Mouse (Mus musculus) forebrain, embryonic 13.5 days (tissue): Measurements from ENCODE around the gene Zfp784. TPM values are rescaled to one million over a fixed set of nuclear protein-coding genes. Genes with fewer than 3 reads are reported as not detected.

Experiments used
- ATAC-seq: fragments of 200-750 bp; cut with Nextera tagmentation; 2 replicates; pipeline ENCODE4 v1.8.0; 2017
- H3K27ac ChIP-seq: fragments of 300-500 bp; sonication (generic); 2 replicates; pipeline ENCODE4 v1.5.1; 2015; ENCODE audit warnings: inconsistent platforms, mild to moderate bottlenecking, moderate library complexity
- H3K27me3 ChIP-seq: fragments of 300-500 bp; sonication (generic); 2 replicates; pipeline ENCODE4 v1.6.1; 2015; ENCODE audit warnings: mild to moderate bottlenecking, inconsistent platforms
- H3K36me3 ChIP-seq: fragments of 300-500 bp; sonication (generic); 2 replicates; pipeline ENCODE4 v1.6.1; 2015; ENCODE audit warnings: mild to moderate bottlenecking, inconsistent platforms; ENCODE audit not compliant: poor library complexity, severe bottlenecking
- H3K4me1 ChIP-seq: fragments of 300-500 bp; sonication (generic); 2 replicates; pipeline ENCODE4 v1.6.1; 2015; ENCODE audit warnings: inconsistent platforms
- H3K4me2 ChIP-seq: fragments of 300-500 bp; sonication (generic); 2 replicates; pipeline ENCODE4 v1.6.1; 2015; ENCODE audit warnings: inconsistent platforms, mild to moderate bottlenecking, moderate library complexity
- H3K4me3 ChIP-seq: fragments of 300-500 bp; sonication (generic); 2 replicates; pipeline ENCODE4 v1.5.1; 2015; ENCODE audit warnings: mild to moderate bottlenecking, inconsistent platforms
- H3K9ac ChIP-seq: fragments of 300-500 bp; sonication (generic); 2 replicates; pipeline ENCODE4 v1.6.1; 2015; ENCODE audit warnings: mild to moderate bottlenecking, inconsistent platforms
- H3K9me3 ChIP-seq: fragments of 300-500 bp; sonication (generic); replicated peaks from 2 replicates; pipeline ENCODE4 v1.6.1; 2016; ENCODE audit warnings: inconsistent platforms
- WGBS: fragments of 180-500 bp; shearing (Covaris S2); methylation state at CpG from one replicate; pipeline ENCODE4 v1.1.7; 2015; 5-methylcytosine and 5-hydroxymethylcytosine counted together
- polyA plus RNA-seq: library from polyadenylated mRNA; unstranded; fragments of >200 nt; fragmentation: Nextera tagmentation; extraction: Ambion mirVana; gene quantifications from 2 replicates; pipeline ENCODE4 v1.2.1, GENCODE M21; 2015

The Zfp784 gene
- polyA plus RNA-seq, 1 experiment from 2014 or later, result 5.6 TPM

DNA sequence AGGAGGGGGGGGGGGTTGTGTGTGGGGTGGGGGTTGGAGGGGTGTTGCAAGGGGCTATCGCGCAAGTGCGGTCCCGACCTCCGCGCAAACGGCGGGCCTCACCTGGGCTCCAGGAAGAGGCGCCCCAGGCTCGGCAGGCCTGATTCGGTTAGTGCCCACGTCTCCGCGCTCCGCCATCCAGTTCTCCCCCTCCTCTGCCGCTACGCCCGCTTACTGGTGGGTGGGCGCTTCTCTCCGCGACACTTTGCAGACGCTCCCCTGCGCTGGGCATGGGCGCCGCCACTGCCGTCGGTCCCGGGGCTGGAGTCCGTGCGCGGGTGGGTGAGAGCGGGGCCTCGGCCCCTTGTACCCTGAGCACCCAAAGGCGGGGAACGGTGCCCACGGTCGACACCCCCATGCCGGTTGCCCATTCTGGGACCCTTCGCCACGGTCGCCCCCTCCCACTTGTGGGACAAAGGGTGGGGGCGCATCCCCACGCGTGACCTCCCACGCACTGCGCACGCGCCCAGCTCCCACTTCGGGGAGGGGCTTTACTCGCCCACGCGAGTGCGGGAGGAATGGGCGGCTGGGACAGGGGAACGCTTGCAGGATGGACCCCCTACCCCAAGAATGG is 18.5 kb upstream of the Zfp784 start:
- ATAC-seq, result no peak
- Histone ChIP-seq H3K27ac (no peak overlapping the region), H3K36me3 (no peaks in the 10 kb centered on the region), H3K4me2 (peak overlapping the region; percentile 71), H3K9ac (peak overlapping the region; percentile 74), H3K9me3 (no peaks in the 10 kb centered on the region), H3K27me3 (peaks cover 72% of the 10 kb centered on the region), H3K4me3 (peak overlapping the region; percentile 51), H3K4me1 (peaks cover 62% of the 10 kb centered on the region)
- WGBS, result 1% methylated on average over 55 of the region's 55 CpGs

DNA sequence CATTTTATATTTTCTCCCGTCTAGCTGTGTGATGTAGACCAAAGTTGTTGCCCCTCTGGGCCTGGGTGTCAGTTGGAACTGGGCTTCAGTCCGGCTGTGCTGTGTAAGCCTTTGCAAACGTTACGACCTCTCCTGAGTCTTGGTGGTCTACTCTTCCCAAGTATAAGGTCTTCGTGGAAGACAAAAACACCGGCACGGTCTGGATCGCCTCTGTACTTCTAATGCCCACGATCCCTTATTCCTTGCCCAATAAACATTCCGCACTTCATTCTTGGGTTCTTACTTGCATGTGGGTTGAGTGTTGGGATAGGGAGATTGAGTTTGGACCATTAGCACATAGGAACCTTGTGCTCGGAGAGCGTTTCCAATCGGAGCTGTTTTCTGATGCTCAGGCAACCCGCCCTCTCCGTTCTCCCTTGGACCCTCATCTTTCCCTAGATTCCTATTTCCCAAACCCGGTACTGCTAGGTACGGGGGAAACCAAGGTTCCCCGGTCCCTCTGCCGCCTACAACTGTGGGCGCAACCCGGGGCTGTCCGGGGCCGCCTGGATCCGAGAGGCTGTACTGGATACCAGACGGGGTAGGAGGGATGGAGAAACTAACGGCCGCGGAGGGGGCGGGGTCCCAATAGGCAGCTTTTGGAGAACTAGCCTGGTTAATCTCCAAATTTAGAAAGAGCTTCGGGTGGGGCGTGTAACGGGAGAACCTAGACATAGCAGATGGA is 15.4 kb upstream of the Zfp784 start:
- ATAC-seq, result no peak
- no peak overlapping the region for H3K27ac ChIP-seq
- H3K36me3 ChIP-seq, result no peaks in the 10 kb centered on the region
- peaks cover 67% of the 10 kb centered on the region for H3K27me3 ChIP-seq
- H3K9ac ChIP-seq, result peak overlapping the region; percentile 85
- peak overlapping the region; percentile 90 for H3K4me2 ChIP-seq
- H3K4me1 ChIP-seq, result peaks cover 54% of the 10 kb centered on the region
- no peaks in the 10 kb centered on the region for H3K9me3 ChIP-seq
- 7% methylated on average over 32 of the region's 32 CpGs for WGBS
- peak overlapping the region; percentile 82 for H3K4me3 ChIP-seq

DNA sequence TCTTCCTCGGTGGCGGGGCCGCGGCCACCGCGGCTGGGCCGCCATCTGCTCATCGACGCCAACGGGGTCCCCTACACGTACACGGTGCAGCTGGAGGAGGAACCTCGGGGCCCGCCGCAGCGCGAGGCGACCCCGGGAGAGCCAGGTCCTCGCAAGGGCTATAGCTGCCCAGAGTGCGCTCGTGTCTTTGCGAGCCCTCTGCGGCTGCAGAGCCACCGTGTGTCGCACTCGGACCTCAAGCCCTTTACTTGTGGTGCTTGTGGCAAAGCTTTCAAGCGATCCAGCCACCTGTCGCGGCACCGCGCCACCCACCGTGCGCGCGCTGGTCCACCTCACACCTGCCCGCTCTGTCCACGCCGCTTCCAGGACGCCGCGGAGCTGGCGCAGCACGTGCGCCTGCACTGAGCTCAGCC is 14.7 kb upstream of the Zfp784 start:
- WGBS, result 4% methylated on average over 45 of the region's 45 CpGs
- H3K4me1 ChIP-seq, result peaks cover 54% of the 10 kb centered on the region
- ATAC-seq, result no peak

DNA sequence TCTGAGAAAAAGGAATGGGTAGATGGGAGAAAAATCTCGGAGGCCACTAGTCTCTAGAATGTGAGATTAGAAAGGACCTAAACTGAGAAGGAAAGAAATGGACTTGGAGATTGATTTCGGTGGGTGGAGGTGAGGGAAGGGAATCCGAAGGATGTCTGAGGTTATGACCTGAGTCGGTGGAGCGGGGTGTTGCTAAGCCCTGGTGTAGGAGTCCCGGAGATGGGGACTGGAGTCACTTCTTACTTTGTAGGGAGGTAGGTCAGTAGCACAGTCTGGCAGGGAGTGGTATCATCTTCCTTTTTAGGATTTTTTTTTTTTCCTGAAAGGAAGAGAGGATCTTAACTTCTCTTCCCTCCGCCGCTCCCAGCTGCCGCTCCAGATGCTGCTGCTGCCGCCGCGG is 14.2 kb upstream of the Zfp784 start:
- H3K9ac ChIP-seq, result peak overlapping the region; percentile 85
- WGBS, result 3% methylated on average over 7 of the region's 12 CpGs
- ATAC-seq, result no peak
- peak overlapping the region; percentile 90 for H3K4me2 ChIP-seq
- H3K4me3 ChIP-seq, result peak overlapping the region; percentile 82
- H3K4me1 ChIP-seq, result peaks cover 49% of the 10 kb centered on the region
- H3K9me3 ChIP-seq, result no peaks in the 10 kb centered on the region
- peaks cover 56% of the 10 kb centered on the region for H3K27me3 ChIP-seq
- no peaks in the 10 kb centered on the region for H3K36me3 ChIP-seq
- H3K27ac ChIP-seq, result peak overlapping the region; percentile 77; the same call in 1 of the 2 replicates

More for the DNA sequence above, 14.7 kb upstream of the Zfp784 start:
- H3K27me3 ChIP-seq, result peaks cover 61% of the 10 kb centered on the region
- no peaks in the 10 kb centered on the region for H3K9me3 ChIP-seq
- H3K36me3 ChIP-seq, result no peaks in the 10 kb centered on the region
- peak overlapping the region; percentile 82 for H3K4me3 ChIP-seq
- no peak overlapping the region for H3K27ac ChIP-seq
- H3K9ac ChIP-seq, result peak overlapping the region; percentile 85
- H3K4me2 ChIP-seq, result peak overlapping the region; percentile 90

DNA sequence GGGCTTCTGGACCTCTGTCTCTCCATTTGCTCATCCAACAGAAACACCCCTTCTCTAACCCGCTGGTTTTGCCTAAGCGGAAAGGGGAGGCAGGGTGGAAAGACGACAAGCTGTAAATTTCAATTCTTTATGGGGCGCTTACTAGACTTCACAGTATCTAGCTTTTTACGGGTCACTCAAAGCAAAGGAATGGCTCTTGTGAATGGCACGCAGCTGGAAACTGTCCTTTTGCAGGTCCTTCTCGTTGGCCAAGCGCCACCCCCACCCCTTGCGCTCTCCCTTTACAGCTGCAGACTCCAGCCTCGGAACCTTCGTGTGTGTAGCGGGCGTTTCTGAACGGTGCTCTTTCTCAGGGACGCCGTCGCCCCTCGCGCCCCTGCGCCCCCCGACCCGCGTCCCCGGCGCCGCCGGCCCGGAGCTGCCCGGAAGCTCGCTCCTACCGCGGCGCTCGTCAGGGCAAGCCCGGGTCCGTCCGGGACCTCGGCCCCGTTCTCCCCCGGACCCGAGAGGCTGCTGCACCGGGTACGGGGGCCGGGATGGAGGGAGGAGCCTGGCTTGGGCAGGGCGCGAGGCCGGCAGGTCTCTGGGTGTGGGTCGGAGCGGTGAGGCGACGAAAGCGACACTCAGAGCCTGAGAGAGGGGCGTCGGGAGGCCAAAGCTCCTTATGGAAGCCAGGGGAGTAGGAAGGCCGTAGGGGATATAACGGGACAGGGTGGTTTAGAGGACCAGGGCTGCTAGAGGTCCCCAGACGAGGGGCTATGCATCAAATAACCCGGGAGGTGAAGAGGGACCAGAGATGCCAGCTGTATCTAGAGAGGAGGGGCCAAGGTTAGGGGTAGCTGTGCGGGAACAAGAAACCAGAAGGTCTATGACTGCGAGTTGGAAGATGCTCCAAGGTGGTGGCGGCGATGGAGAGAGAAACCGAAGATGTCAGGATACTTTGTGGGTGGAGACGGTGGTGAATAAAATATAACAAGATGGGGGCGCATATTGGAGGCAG is 13.2 kb upstream of the Zfp784 start, which contains the start of gene Zfp580:
Gene Zfp580, plus strand, starts transcription at position 346 of the 1,000 bp plus-strand sequence.
- ATAC-seq, result peak; percentile 84
- Histone ChIP-seq H3K27me3 (peaks cover 46% of the 10 kb centered on the region), H3K36me3 (no peaks in the 10 kb centered on the region), H3K9me3 (no peaks in the 10 kb centered on the region), H3K27ac (peak within 1 kb of the TSS; percentile 77), H3K9ac (peak within 1 kb of the TSS; percentile 85), H3K4me2 (peak within 1 kb of the TSS; percentile 90), H3K4me3 (peak within 1 kb of the TSS; percentile 82), H3K4me1 (peaks cover 40% of the 10 kb centered on the region)
- WGBS, result under 1% methylated on average over 64 of the region's 65 CpGs

DNA sequence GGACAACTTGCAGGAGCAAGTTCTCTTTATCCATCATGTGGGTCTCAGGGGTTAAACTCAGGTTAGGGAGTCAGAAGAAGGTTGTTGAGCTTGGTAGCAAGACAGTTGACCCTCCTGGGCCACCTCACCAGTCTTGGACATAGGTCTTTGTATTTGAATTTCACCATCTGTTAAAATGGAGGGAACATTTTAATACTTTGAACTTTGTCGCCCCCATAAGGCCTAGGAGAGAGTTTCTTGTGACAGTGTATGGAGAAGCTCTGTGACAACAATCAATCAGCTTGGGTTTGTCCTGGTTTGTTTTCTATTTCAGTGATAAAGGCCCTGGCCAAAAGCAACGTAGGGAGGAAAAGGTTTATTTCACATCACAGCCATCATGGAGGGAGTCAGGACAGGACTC is 9.1 kb upstream of the Zfp784 start:
- no peak overlapping the region for H3K27ac ChIP-seq
- WGBS, result 40% methylated on average over 2 of the region's 2 CpGs
- H3K4me2 ChIP-seq, result no peak overlapping the region
- no peak overlapping the region for H3K9ac ChIP-seq
- no peak overlapping the region for H3K4me3 ChIP-seq
- ATAC-seq, result no peak
- H3K27me3 ChIP-seq, result peaks cover 4% of the 10 kb centered on the region; the same call in 1 of the 2 replicates
- H3K9me3 ChIP-seq, result no peaks in the 10 kb centered on the region
- H3K4me1 ChIP-seq, result peaks cover 14% of the 10 kb centered on the region
- no peaks in the 10 kb centered on the region for H3K36me3 ChIP-seq

DNA sequence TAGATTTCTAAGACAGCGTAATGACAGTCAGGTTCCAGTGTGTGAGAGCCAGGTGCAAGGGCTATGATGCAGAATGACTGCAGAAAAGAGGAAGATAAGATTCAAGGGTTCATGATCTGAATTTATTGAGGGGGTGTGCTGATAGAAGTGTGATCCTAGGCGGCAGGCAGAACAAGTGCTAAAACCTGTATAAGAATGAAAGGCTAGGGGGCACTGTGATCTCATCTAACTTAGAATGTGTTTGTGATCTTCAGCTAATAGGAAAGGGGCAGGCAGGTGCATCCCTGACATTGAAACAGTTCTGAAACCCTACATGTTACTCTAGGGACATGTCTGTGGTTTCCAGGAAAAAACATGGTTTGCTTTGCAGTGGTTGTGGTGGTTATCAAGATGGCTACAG is 7.9 kb upstream of the Zfp784 start:
- no peaks in the 10 kb centered on the region for H3K27me3 ChIP-seq
- peaks cover 3% of the 10 kb centered on the region; the same call in 1 of the 2 replicates for H3K36me3 ChIP-seq
- no peak overlapping the region for H3K4me3 ChIP-seq
- 74% methylated on average over 2 of the region's 2 CpGs for WGBS
- H3K4me1 ChIP-seq, result peaks cover 8% of the 10 kb centered on the region
- no peak overlapping the region for H3K9ac ChIP-seq
- no peak for ATAC-seq
- no peak overlapping the region for H3K27ac ChIP-seq
- H3K9me3 ChIP-seq, result no peaks in the 10 kb centered on the region
- H3K4me2 ChIP-seq, result no peak overlapping the region

DNA sequence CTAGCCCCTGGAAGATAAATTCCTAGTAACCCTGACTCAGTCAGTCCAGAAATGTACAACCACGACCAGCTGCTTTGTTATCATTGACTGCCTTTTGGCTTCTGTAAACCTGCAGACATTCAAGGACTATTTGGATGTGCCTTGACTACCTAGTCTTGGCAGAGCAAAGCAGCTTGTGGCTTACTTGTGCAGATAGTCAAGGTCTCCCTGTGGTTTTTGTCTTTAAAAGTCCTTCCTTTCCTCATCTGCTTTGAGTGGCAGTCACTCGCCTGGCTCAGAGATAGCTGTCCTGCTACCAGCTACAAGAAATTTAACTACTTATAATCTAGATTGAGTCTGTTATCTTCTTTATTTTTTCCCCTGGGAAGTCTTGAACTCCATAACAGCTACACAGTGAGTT is 6.7 kb upstream of the Zfp784 start:
- H3K4me2 ChIP-seq, result no peak overlapping the region
- peaks cover 4% of the 10 kb centered on the region; the same call in 1 of the 2 replicates for H3K36me3 ChIP-seq
- H3K4me1 ChIP-seq, result no peaks in the 10 kb centered on the region
- H3K9ac ChIP-seq, result no peak overlapping the region
- no peak for ATAC-seq
- no peaks in the 10 kb centered on the region for H3K27me3 ChIP-seq
- no peak overlapping the region for H3K27ac ChIP-seq
- H3K9me3 ChIP-seq, result no peaks in the 10 kb centered on the region
- H3K4me3 ChIP-seq, result no peak overlapping the region
- WGBS, result 85% methylated on average over 2 of the region's 2 CpGs

DNA sequence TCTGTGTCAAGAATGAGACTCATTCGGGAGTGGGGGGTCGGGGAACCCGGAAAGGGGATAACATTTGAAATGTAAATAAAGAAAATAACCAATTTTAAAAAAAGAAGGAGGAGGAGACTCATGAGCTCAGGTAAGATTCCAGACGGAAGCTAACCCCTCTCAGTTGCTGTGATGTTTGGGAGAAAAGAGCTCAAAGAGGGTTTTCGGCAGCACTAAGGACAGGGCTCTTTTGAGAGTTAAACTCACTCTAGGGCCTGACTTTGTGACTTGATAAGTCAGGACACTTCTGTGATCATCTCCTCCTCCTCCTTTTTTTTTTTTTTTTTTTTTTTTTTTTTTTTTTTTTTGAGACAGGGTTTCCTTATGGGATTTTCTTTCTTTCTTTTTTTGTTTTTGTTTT is 694 bp upstream of the Zfp784 start:
- peaks cover 29% of the 10 kb centered on the region for H3K36me3 ChIP-seq
- peak overlapping the region; percentile 88; the same call in 1 of the 2 replicates for H3K27ac ChIP-seq
- peak overlapping the region; percentile 64 for H3K4me3 ChIP-seq
- H3K9ac ChIP-seq, result no peak overlapping the region
- H3K4me1 ChIP-seq, result peaks cover 9% of the 10 kb centered on the region; the same call in 1 of the 2 replicates
- WGBS, result 25% methylated on average over 5 of the region's 5 CpGs
- no peaks in the 10 kb centered on the region for H3K27me3 ChIP-seq
- H3K9me3 ChIP-seq, result no peaks in the 10 kb centered on the region
- H3K4me2 ChIP-seq, result peak overlapping the region; percentile 59
- ATAC-seq, result no peak

DNA sequence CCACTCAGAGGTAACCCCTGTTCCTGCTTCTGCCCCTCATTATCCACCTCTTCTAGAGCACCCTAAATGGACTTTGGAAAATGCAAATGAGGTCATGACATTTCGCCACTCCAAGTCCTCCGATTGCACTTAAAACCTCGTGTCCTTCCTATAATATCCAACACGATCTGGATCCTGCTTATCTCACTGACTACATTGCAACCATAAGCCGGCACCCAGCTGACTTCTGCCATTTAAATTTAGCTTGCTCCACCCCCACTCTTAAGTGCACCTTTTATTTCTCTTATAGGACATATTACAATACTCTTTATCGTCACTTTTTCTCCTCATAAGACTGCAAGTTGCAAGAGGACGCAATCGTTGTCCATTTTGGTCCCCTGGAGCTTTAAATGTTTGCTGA is 779 bp downstream of the Zfp784 start:
- Histone ChIP-seq H3K4me3 (peak overlapping the region; percentile 64), H3K27me3 (no peaks in the 10 kb centered on the region), H3K9me3 (no peaks in the 10 kb centered on the region), H3K9ac (no peak overlapping the region), H3K36me3 (peaks cover 44% of the 10 kb centered on the region), H3K27ac (peak overlapping the region; percentile 88), H3K4me2 (peak overlapping the region; percentile 59), H3K4me1 (peaks cover 9% of the 10 kb centered on the region; the same call in 1 of the 2 replicates)
- ATAC-seq, result no peak
- WGBS, result 89% methylated on average over 8 of the region's 8 CpGs

DNA sequence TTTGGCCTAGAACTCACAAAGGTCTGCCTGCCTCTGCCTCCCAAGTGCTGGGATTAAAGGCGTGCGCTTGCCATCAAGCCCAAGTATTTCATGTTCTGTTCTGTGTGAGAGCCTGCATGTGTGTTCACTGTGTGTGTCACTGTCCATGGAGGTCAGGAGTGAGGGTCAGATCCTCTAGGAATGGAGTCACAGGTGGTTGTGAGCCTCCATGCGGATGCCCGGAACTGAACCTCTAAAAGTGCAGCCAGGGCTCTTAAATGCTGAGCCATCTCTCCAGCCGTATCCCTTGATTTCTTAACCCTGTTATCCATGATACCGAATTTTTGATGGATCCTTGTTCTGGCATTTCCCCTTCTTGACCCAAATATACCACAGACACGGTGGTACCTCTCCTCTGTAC is 1.2 kb downstream of the Zfp784 start:
- Histone ChIP-seq H3K4me2 (0 out of 2 replicates have a peak overlapping the region, but pooled peaks have one; percentile 59), H3K4me3 (no peak overlapping the region), H3K4me1 (peaks cover 9% of the 10 kb centered on the region; the same call in 1 of the 2 replicates), H3K9me3 (no peaks in the 10 kb centered on the region), H3K27me3 (no peaks in the 10 kb centered on the region), H3K27ac (no peak overlapping the region), H3K9ac (no peak overlapping the region), H3K36me3 (peaks cover 48% of the 10 kb centered on the region)
- WGBS, result 91% methylated on average over 7 of the region's 7 CpGs
- no peak for ATAC-seq
